Mouse (Mus musculus): ENCODE data around the gene Adprhl2.
A peak's percentile ranks its signal among the peaks of the same experiment; 100 is the strongest.

GRCm38 (mm10) chr4:126275681-126276131 lies 45.8 kb downstream of the Adprhl2 start:
- TF ChIP-seq CTCF (IDR thresholded peaks at IDR 0.05; ENCODE audit: borderline replicate concordance, insufficient read depth, low read depth, low read length) (no peak), POLR2A (IDR thresholded peaks at IDR 0.05; ENCODE audit: borderline replicate concordance, insufficient read depth, low read length) (0 out of 2 replicates have a peak, but pooled peaks have one; percentile 16)
